Mouse (Mus musculus): ENCODE results near the gene Fam169b. TPM values are rescaled to one million over a fixed set of nuclear protein-coding genes. Genes with fewer than 3 reads are reported as not detected.

Fam169b gene
- total RNA-seq, 2 experiments from 2014 or later, result 1.1 to 2.9 TPM

- DNase-seq, result no peak
Observed at GRCm38 (mm10) chr7:68318979-68319378, 45.3 kb downstream of the Fam169b start.

- DNase-seq, result no peak
Observed at GRCm38 (mm10) chr7:68320078-68320810, 46.6 kb downstream of the Fam169b start.

GRCm38 (mm10) chr7:68323051-68323450 is 49.4 kb downstream of the Fam169b start:
- DNase-seq, result no peak

- DNase-seq, result no peak
Observed at GRCm38 (mm10) chr7:68326190-68326722, 52.6 kb downstream of the Fam169b start.

GRCm38 (mm10) chr7:68329000-68329399 is 55.4 kb downstream of the Fam169b start:
- no peak for DNase-seq

- DNase-seq, result no peak
Observed at GRCm38 (mm10) chr7:68332799-68333198, 59.2 kb downstream of the Fam169b start.

- no peak for DNase-seq
Observed at GRCm38 (mm10) chr7:68337080-68337781, 63.6 kb downstream of the Fam169b start.

GRCm38 (mm10) chr7:68338680-68339079 is 65.0 kb downstream of the Fam169b start:
- DNase-seq, result no peak

- no peak for DNase-seq
Observed at GRCm38 (mm10) chr7:68344561-68344960, 70.9 kb downstream of the Fam169b start.

- DNase-seq, result no peak
Observed at GRCm38 (mm10) chr7:68345963-68346362, 72.3 kb downstream of the Fam169b start.

GRCm38 (mm10) chr7:68355325-68356076 is 81.9 kb downstream of the Fam169b start:
- no peak for DNase-seq

- peak; percentile 29 for DNase-seq
Observed at GRCm38 (mm10) chr7:68357407-68357806, 83.8 kb downstream of the Fam169b start.

- no peak for DNase-seq
Observed at GRCm38 (mm10) chr7:68362609-68363008, 89.0 kb downstream of the Fam169b start.

- DNase-seq, result peak; percentile 27
Observed at GRCm38 (mm10) chr7:68365711-68366110, 92.1 kb downstream of the Fam169b start.

- no peak for DNase-seq
Observed at GRCm38 (mm10) chr7:68368948-68369347, 95.3 kb downstream of the Fam169b start.

GRCm38 (mm10) chr7:68369694-68370093 is 96.1 kb downstream of the Fam169b start:
- peak; percentile 84 for DNase-seq

- DNase-seq, result peak; percentile 77
Observed at GRCm38 (mm10) chr7:68374109-68374857, 100.6 kb downstream of the Fam169b start.

- DNase-seq, result no peak
Observed at GRCm38 (mm10) chr7:68382187-68382586, 108.5 kb downstream of the Fam169b start.

- no peak for DNase-seq
Observed at GRCm38 (mm10) chr7:68386767-68387166, 113.1 kb downstream of the Fam169b start.

GRCm38 (mm10) chr7:68395707-68396333 is 122.2 kb downstream of the Fam169b start:
- DNase-seq, result no peak

- no peak for DNase-seq
Observed at GRCm38 (mm10) chr7:68400516-68400915, 126.9 kb downstream of the Fam169b start.
